In genomic region chr17:65884061-65884669, GRCm38 (mm10) we compare ENCODE assay signal across 8 mouse cellular contexts. TPM values are rescaled to one million over a fixed set of nuclear protein-coding genes. Genes with fewer than 3 reads are reported as not detected.
DNase-seq lines count a peak whose midpoint lies in the region; ATAC-seq lines count a peak whose summit lies in the region.

No protein-coding gene starts in this region.

- peak overlapping the region; percentile 73 for H3K4me3 ChIP-seq in forebrain, embryonic 10.5 days
- H3K4me3 ChIP-seq in hindbrain, embryonic 16.5 days (ENCODE audit: low read length) = peak overlapping the region; percentile 97
- H3K4me3 ChIP-seq in liver, embryonic 13.5 days (replicated peaks) = peak overlapping the region; percentile 98
- peak overlapping the region; percentile 91 for H3K4me3 ChIP-seq in neural tube, embryonic 14.5 days (ENCODE audit: low read depth, low read length)

- peaks cover 30% of the 10 kb centered on the region for H3K4me1 ChIP-seq in forebrain, embryonic 10.5 days
- H3K4me1 ChIP-seq in hindbrain, embryonic 16.5 days (ENCODE audit: control insufficient read depth, insufficient read depth, low read depth, low read length) = peaks cover 22% of the 10 kb centered on the region
- peaks cover 53% of the 10 kb centered on the region for H3K4me1 ChIP-seq in liver, embryonic 13.5 days (replicated peaks)
- peaks cover 15% of the 10 kb centered on the region for H3K4me1 ChIP-seq in neural tube, embryonic 14.5 days (ENCODE audit: control insufficient read depth, insufficient read depth, low read length)

- H3K27me3 ChIP-seq in forebrain, embryonic 10.5 days (ENCODE audit: poor library complexity, severe bottlenecking) = no peaks in the 10 kb centered on the region
- no peaks in the 10 kb centered on the region for H3K27me3 ChIP-seq in hindbrain, embryonic 16.5 days (replicated peaks; ENCODE audit: control insufficient read depth, insufficient read depth, low read length)
- no peaks in the 10 kb centered on the region for H3K27me3 ChIP-seq in liver, embryonic 13.5 days
- H3K27me3 ChIP-seq in neural tube, embryonic 14.5 days (ENCODE audit: control insufficient read depth, insufficient read depth, low read length) = no peaks in the 10 kb centered on the region

- no peaks in the 10 kb centered on the region for H3K36me3 ChIP-seq in forebrain, embryonic 10.5 days (replicated peaks)
- H3K36me3 ChIP-seq in hindbrain, embryonic 16.5 days (ENCODE audit: control insufficient read depth, insufficient read depth, low read length) = no peaks in the 10 kb centered on the region
- no peaks in the 10 kb centered on the region for H3K36me3 ChIP-seq in liver, embryonic 13.5 days
- no peaks in the 10 kb centered on the region for H3K36me3 ChIP-seq in neural tube, embryonic 14.5 days (ENCODE audit: control insufficient read depth, insufficient read depth, low read length)

- peak; percentile 21 for ATAC-seq in hindbrain, embryonic 16.5 days
- ATAC-seq in liver, embryonic 13.5 days (ENCODE audit: low read depth) = peak; percentile 9
- ATAC-seq in neural tube, embryonic 14.5 days (ENCODE audit: low read depth) = peak; percentile 20

- peak overlapping the region; percentile 95 for H3K9ac ChIP-seq in hindbrain, embryonic 16.5 days (ENCODE audit: low read depth, low read length)
- peak overlapping the region; percentile 98 for H3K9ac ChIP-seq in liver, embryonic 13.5 days
- H3K9ac ChIP-seq in neural tube, embryonic 14.5 days (replicated peaks; ENCODE audit: low read depth, low read length) = peak overlapping the region; percentile 87

- WGBS in forebrain, embryonic 10.5 days = 1% methylated on average over 56 of the region's 56 CpGs
- WGBS in hindbrain, embryonic 16.5 days = under 1% methylated on average over 55 of the region's 56 CpGs
- under 1% methylated on average over 55 of the region's 56 CpGs for WGBS in liver, embryonic 13.5 days (ENCODE audit: insufficient replicate concordance)
- WGBS in neural tube, embryonic 14.5 days = under 1% methylated on average over 53 of the region's 56 CpGs

- no peaks in the 10 kb centered on the region for H3K9me3 ChIP-seq in forebrain, embryonic 10.5 days
- no peaks in the 10 kb centered on the region for H3K9me3 ChIP-seq in hindbrain, embryonic 16.5 days (ENCODE audit: control insufficient read depth, low read length)
- H3K9me3 ChIP-seq in liver, embryonic 13.5 days (replicated peaks) = no peaks in the 10 kb centered on the region
- no peaks in the 10 kb centered on the region for H3K9me3 ChIP-seq in neural tube, embryonic 14.5 days (ENCODE audit: control insufficient read depth, low read length)

- peak; percentile 55 for DNase-seq in layer of hippocampus, adult 9-11 months
- DNase-seq in layer of hippocampus, adult 11-12 months (ENCODE audit: low spot score) = no peak
- peak; percentile 79 for DNase-seq in R1 (ENCODE audit: low read depth, low spot score)
- no peak for DNase-seq in forebrain, embryonic 10.5 days (ENCODE audit: extremely low spot score, low spot score)
- DNase-seq in liver, embryonic 13.5 days = peak; percentile 57
- DNase-seq in retina, embryonic 14.5 days (ENCODE audit: low spot score) = no peak

- H3K4me2 ChIP-seq in hindbrain, embryonic 16.5 days (ENCODE audit: low read length) = peak overlapping the region; percentile 85
- H3K4me2 ChIP-seq in liver, embryonic 13.5 days = peak overlapping the region; percentile 95
- peak overlapping the region; percentile 90 for H3K4me2 ChIP-seq in neural tube, embryonic 14.5 days (ENCODE audit: low read depth, low read length)

- peak overlapping the region; percentile 94 for H3K27ac ChIP-seq in forebrain, embryonic 10.5 days
- peak overlapping the region; percentile 96 for H3K27ac ChIP-seq in hindbrain, embryonic 16.5 days (ENCODE audit: low read depth, low read length)
- H3K27ac ChIP-seq in liver, embryonic 13.5 days = peak overlapping the region; percentile 96
- H3K27ac ChIP-seq in neural tube, embryonic 14.5 days (ENCODE audit: low read depth, low read length) = peak overlapping the region; percentile 90

RNA-seq across cellular contexts. Expression of gene Ralbp1, which starts 1.4 kb away (rescaled TPM):
- polyA plus RNA-seq in forebrain, embryonic 10.5 days (2016; fragmentation: Nextera tagmentation; extraction: Ambion mirVana) = 48.6 and 50.0 TPM in 2 replicates
- 52.1 and 58.3 TPM in 2 replicates for polyA plus RNA-seq in hindbrain, embryonic 16.5 days (2015; fragmentation: Nextera tagmentation; extraction: Ambion mirVana)
- polyA plus RNA-seq in liver, embryonic 13.5 days (2015; fragmentation: Nextera tagmentation; extraction: Ambion mirVana) = 47.2 and 53.3 TPM in 2 replicates
- polyA plus RNA-seq in neural tube, embryonic 14.5 days (2014; fragmentation: Nextera tagmentation; extraction: Ambion mirVana) = 39.5 and 45.9 TPM in 2 replicates

Comparison
In these comparisons a context has a peak if more than half of its experiments do, and no peak if none do; other contexts are left out.
1. DNase-seq: peak in layer of hippocampus, adult 9-11 months (single experiment), R1 (single experiment) and liver, embryonic 13.5 days (single experiment); none in layer of hippocampus, adult 11-12 months (single experiment), forebrain, embryonic 10.5 days (single experiment) and retina, embryonic 14.5 days (single experiment).
2. Peak in every context shown above with its lines, with median percentiles within 50 percentile points of each other: H3K27ac ChIP-seq, H3K4me3 ChIP-seq, ATAC-seq, H3K4me2 ChIP-seq and H3K9ac ChIP-seq.